Comparison of ENCODE assay signal across 22 mouse cellular contexts in the genomic region with DNA sequence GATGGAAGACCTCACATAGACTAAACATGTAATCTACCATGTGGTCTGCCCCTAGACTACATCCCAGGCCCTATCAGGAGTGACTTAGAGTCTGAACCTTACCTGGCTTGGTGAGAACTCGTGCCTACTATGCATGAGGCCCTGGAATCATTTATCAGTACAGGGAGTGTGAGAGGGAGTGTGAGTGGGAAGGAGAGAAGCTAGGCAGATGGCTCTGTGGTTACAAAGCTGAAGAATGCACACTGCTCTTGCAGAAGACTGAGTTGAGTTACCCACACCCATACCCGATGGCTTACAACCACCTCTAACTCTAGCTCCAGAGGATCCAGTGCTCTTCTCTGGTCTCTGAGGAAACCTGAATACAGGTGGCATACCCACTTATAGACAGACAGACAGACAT. TPM values are rescaled to one million over a fixed set of nuclear protein-coding genes. Genes with fewer than 3 reads are reported as not detected.
DNase-seq lines count a peak whose midpoint lies in the region; TF ChIP-seq lines count a peak whose summit lies in the region.
"Had no signal": no experiment of that assay in that cellular context is flagged by ENCODE, and none has a peak within 500 bp of the region (broad histone marks: within the 10 kb centered on the region; RNA-seq: fewer than 3 reads in every experiment).

No protein-coding gene starts in this region.

- H3K4me3 ChIP-seq in layer of hippocampus, adult 2 months = no peak overlapping the region
- H3K4me3 ChIP-seq: heart, embryonic 13.5 days; limb, embryonic 15.5 days; lung, embryonic 15.5 days; megakaryocyte, embryonic 14.5 days; midbrain, embryonic 13.5 days had no signal

- peak overlapping the region; percentile 86 for H3K27ac ChIP-seq in layer of hippocampus, adult 2 months
- H3K27ac ChIP-seq: heart, embryonic 13.5 days; hindbrain, postnatal 0 days; limb, embryonic 15.5 days; liver, embryonic 14.5 days; lung, embryonic 15.5 days; midbrain, embryonic 13.5 days had no signal

- peak; percentile 38 to 61 for DNase-seq in layer of hippocampus, adult 2 months (ENCODE audit: low spot score in 2 of 2)
- DNase-seq in layer of hippocampus, adult 9-10 months (ENCODE audit: low spot score) = no peak
- peak; percentile 34 to 40 for DNase-seq in right cerebral cortex, adult 2 months (ENCODE audit: low spot score in 2 of 2)
- DNase-seq in right cerebral cortex, postnatal 14 days = no peak
- peak; percentile 25 to 41 for DNase-seq in layer of hippocampus, adult 8-10 months (ENCODE audit: low spot score in 2 of 2)
- DNase-seq in cerebellum, adult 9-11 months = no peak
- DNase-seq in cerebellum, adult 9-10 months = no peak
- DNase-seq: adrenal gland, adult 2 months; B cell, adult 2 months; cerebellum, adult 11-12 months; cerebellum, postnatal 36 days; gastrocnemius, postnatal 25 days; heart, adult 18-20 months; heart, postnatal 14 days; lung, postnatal 36 days had no signal

- TF ChIP-seq CTCF in layer of hippocampus, adult 2 months (conservative IDR thresholded peaks at IDR 0.05) = no peak

RNA-seq across cellular contexts. Expression of a gene that starts 9.8 kb away (rescaled TPM):
- 10 to 100 TPM; 74.5 to 96.1 TPM for total RNA-seq in layer of hippocampus, adult 2 months (2021)
- 100 to 1,000 TPM in 1 of 4 experiments, 10 to 100 TPM in 3; 72.6 to 102 (median 80.1) TPM for total RNA-seq in layer of hippocampus, adult 8-10 months (2022)

RNA-seq across cellular contexts. Expression of a gene that starts 32.0 kb away (rescaled TPM):
- total RNA-seq in layer of hippocampus, adult 2 months (2021) = 10 to 100 TPM; 30.5 to 31.5 TPM
- 10 to 100 TPM; 27.5 to 31.0 (median 29.2) TPM for total RNA-seq in layer of hippocampus, adult 8-10 months (2022)

RNA-seq across cellular contexts. Expression of a gene that starts 36.7 kb away (rescaled TPM):
- total RNA-seq in layer of hippocampus, adult 2 months (2021) = 10 to 100 TPM; 54.1 to 58.0 TPM
- 10 to 100 TPM; 53.9 to 58.9 (median 55.8) TPM for total RNA-seq in layer of hippocampus, adult 8-10 months (2022)

Comparison
In these comparisons a context has a peak if more than half of its experiments do, and no peak if none do; other contexts are left out.
1. DNase-seq: peak in layer of hippocampus, adult 2 months (2 of 2), right cerebral cortex, adult 2 months (2 of 2) and layer of hippocampus, adult 8-10 months (2 of 2); none in layer of hippocampus, adult 9-10 months (single experiment), right cerebral cortex, postnatal 14 days (single experiment), cerebellum, adult 9-11 months (single experiment) and cerebellum, adult 9-10 months (single experiment).